Mouse (Mus musculus) ES-E14 (cell line): ENCODE measurements at regions not wholly inside any gene's neighbourhood (a gene's known extent, or its start where the extent isn't known, plus 50 kb on each side); places are given as distances from the start of the nearest gene placed in this dataset.

ENCODE experiments used
- CHD2 ChIP-seq: IDR thresholded peaks from 2 replicates; pipeline ENCODE4 v1.6.1; 2014; ENCODE audit warnings: mild to moderate bottlenecking, low read depth, low read length, inconsistent platforms
- HCFC1 ChIP-seq: IDR thresholded peaks from 2 replicates; pipeline ENCODE4 v1.6.1; 2012; ENCODE audit warnings: low read length, inconsistent platforms, borderline replicate concordance; ENCODE audit not compliant: insufficient read depth
- ZC3H11A ChIP-seq: IDR thresholded peaks from 2 replicates; pipeline ENCODE4 v1.6.1; 2012; ENCODE audit warnings: low read depth, mild to moderate bottlenecking, inconsistent platforms, low read length, borderline replicate concordance
- ZNF384 ChIP-seq: IDR thresholded peaks from 2 replicates; pipeline ENCODE4 v1.6.1; 2012; ENCODE audit warnings: low read depth, low read length, inconsistent platforms

DNA sequence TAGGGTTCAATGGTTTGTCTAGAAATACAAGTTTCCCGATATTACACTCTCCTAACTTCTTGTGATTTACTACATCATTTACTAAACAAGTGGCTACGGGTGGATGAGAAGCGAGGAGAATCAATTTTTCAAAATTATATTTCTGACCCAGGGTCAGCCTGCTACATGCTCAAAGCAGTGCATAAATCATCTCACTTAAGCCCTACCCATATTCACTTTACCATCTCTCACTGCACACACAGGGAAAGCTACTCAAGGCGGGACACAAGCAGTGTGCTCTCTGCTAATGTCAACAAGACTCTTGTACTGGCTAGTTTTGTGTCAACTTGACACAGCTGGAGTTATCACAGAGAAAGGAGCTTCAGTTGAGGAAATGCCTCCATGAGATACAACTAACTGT, 62.6 kb upstream of the Pcgf5 start:
- TF ChIP-seq CHD2: no peak
- TF ChIP-seq ZC3H11A: no peak
- TF ChIP-seq ZNF384: no peak
- TF ChIP-seq HCFC1: no peak
